Mouse (Mus musculus) forebrain, embryonic 14.5 days (tissue): Measurements from ENCODE around the gene Slc35f2. TPM values are rescaled to one million over a fixed set of nuclear protein-coding genes. Genes with fewer than 3 reads are reported as not detected.

ENCODE experiments used
- ATAC-seq: fragments of 200-750 bp; cut with Nextera tagmentation; 2 replicates; pipeline ENCODE4 v1.8.0; 2017; ENCODE audit warnings: mild to moderate bottlenecking, moderate library complexity
- DNase-seq: peaks from one replicate; pipeline ENCODE4 v3.0.0-alpha.2; 2015; ENCODE audit warnings: low spot score
- H3K27ac ChIP-seq: fragments of 300-500 bp; sonication (generic); 2 replicates; pipeline ENCODE4 v1.5.1; 2014; ENCODE audit warnings: low read depth, mild to moderate bottlenecking, control low read depth, low read length, moderate library complexity
- H3K27me3 ChIP-seq: fragments of 300-500 bp; sonication (generic); replicated peaks from 2 replicates; pipeline ENCODE4 v1.6.1; 2014; ENCODE audit warnings: low read length, control low read depth, mixed read lengths; ENCODE audit not compliant: control insufficient read depth, insufficient read depth
- H3K36me3 ChIP-seq: fragments of 300-500 bp; sonication (generic); 2 replicates; pipeline ENCODE4 v1.6.1; 2014; ENCODE audit warnings: low read length, control low read depth; ENCODE audit not compliant: control insufficient read depth, insufficient read depth
- H3K4me1 ChIP-seq: fragments of 300-500 bp; sonication (generic); 2 replicates; pipeline ENCODE4 v1.6.1; 2014; ENCODE audit warnings: antibody characterized with exemption, low read length, control low read depth; ENCODE audit not compliant: control insufficient read depth, insufficient read depth
- H3K4me2 ChIP-seq: fragments of 300-500 bp; sonication (generic); 2 replicates; pipeline ENCODE4 v1.6.1; 2014; ENCODE audit warnings: mild to moderate bottlenecking, control low read depth, low read length
- H3K4me3 ChIP-seq: fragments of 300-500 bp; sonication (generic); 2 replicates; pipeline ENCODE4 v1.5.1; 2014; ENCODE audit warnings: low read depth, low read length, control low read depth
- H3K9ac ChIP-seq: fragments of 300-500 bp; sonication (generic); 2 replicates; pipeline ENCODE4 v1.6.1; 2014; ENCODE audit warnings: mild to moderate bottlenecking, low read length, control low read depth, moderate library complexity
- H3K9me3 ChIP-seq: fragments of 300-500 bp; sonication (generic); replicated peaks from 2 replicates; pipeline ENCODE4 v1.6.1; 2016; ENCODE audit warnings: low read length, control low read depth, mixed read lengths; ENCODE audit not compliant: control insufficient read depth
- WGBS: fragments of 180-500 bp; shearing (Covaris S2); extraction: QIAGEN DNeasy Blood & Tissue Kit; methylation state at CpG from one replicate; pipeline ENCODE4 v1.1.7; 2014; 5-methylcytosine and 5-hydroxymethylcytosine counted together
- polyA plus RNA-seq: library from polyadenylated mRNA; unstranded; fragments of >200 nt; fragmentation: Nextera tagmentation; extraction: Ambion mirVana; gene quantifications from 2 replicates; pipeline ENCODE4 v1.2.1, GENCODE M21; 2014

Gene Slc35f2
- polyA plus RNA-seq, 1 experiment from 2014 or later = 7.6 TPM

DNA sequence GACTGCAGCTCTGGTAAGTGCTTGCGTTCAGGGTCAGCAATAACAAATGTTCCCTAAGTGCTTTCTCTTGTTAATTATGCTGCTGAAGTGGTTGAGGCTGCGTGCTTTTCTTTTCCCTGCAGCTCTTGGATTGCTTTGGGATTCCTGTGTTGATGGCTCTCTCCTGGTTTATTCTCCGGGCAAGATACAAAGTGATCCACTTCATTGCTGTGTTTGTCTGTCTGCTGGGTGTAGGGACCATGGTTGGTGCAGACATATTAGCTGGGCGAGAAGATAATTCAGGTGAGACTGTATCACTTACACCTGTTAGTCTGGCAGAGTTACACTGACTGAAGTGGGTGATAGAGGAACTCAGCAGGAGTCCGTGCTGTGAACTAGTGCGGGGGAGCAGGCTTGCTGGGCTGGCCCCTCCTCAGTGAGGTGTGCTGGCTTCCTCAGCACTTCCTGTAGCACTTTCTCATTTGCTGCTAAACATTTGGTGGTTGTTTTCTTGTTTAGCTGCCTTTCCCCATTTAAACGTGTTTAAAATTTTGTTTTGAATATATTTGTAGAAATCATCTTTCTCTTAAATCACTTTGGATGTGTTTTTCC, 35.3 kb downstream of the Slc35f2 start:
- no peaks in the 10 kb centered on the region for H3K9me3 ChIP-seq
- no peak overlapping the region for H3K27ac ChIP-seq
- DNase-seq = no peak
- no peaks in the 10 kb centered on the region for H3K36me3 ChIP-seq
- H3K4me2 ChIP-seq = no peak overlapping the region
- H3K4me1 ChIP-seq = no peaks in the 10 kb centered on the region
- ATAC-seq = no peak
- no peak overlapping the region for H3K4me3 ChIP-seq
- no peaks in the 10 kb centered on the region for H3K27me3 ChIP-seq
- H3K9ac ChIP-seq = no peak overlapping the region
- WGBS = 27% methylated on average over 7 of the region's 7 CpGs

DNA sequence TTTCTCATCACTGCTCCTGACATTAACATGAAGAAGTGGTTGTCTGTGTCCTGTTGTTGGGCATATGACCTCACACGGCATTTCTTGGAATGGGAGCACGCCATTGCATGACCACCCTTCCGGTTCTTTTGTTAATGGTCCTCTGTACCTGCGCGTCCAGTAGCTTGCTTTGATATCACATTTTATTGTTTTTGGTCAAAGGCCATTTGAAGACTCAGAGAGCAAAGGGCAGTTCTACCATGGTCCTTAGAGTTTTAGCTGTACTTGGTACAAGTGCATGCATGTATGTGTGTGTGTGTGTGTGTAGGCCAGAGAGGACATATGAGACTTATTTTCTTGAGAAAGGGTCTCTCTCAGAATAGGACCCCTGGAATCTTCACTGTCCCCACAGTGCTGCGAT, 42.1 kb downstream of the Slc35f2 start:
- no peaks in the 10 kb centered on the region for H3K36me3 ChIP-seq
- no peak for ATAC-seq
- 95% methylated on average over 6 of the region's 6 CpGs for WGBS

DNA sequence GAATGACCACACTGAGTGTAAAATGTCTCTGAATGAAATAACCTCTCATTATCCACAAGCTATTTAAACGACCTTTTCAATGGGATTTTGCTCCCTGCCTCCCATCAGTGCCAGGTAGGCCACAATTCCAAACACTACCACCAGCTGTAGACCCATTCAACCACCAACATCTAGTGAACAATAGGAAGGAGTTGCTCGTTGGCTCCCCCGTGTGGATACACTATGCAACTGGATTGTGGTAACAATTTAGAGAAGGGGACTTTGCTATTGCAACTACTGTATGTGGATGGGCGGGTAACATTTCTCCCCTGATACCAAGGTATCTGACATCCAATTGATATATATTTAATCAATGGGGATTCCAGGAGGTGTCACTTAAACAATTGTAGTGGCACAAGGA, 47.4 kb downstream of the Slc35f2 start:
- Histone ChIP-seq H3K36me3 (no peaks in the 10 kb centered on the region), H3K9me3 (no peaks in the 10 kb centered on the region), H3K27ac (no peak overlapping the region), H3K27me3 (no peaks in the 10 kb centered on the region), H3K4me1 (no peaks in the 10 kb centered on the region), H3K4me2 (no peak overlapping the region), H3K4me3 (no peak overlapping the region), H3K9ac (no peak overlapping the region)
- no peak for ATAC-seq
- DNase-seq = peak; percentile 57
- 41% methylated on average over 4 of the region's 4 CpGs for WGBS

More for the DNA sequence above, 42.1 kb downstream of the Slc35f2 start:
- H3K4me3 ChIP-seq = no peak overlapping the region
- no peaks in the 10 kb centered on the region for H3K4me1 ChIP-seq
- H3K4me2 ChIP-seq = no peak overlapping the region
- no peaks in the 10 kb centered on the region for H3K27me3 ChIP-seq
- no peak for DNase-seq
- no peak overlapping the region for H3K9ac ChIP-seq
- H3K9me3 ChIP-seq = no peaks in the 10 kb centered on the region
- H3K27ac ChIP-seq = no peak overlapping the region

DNA sequence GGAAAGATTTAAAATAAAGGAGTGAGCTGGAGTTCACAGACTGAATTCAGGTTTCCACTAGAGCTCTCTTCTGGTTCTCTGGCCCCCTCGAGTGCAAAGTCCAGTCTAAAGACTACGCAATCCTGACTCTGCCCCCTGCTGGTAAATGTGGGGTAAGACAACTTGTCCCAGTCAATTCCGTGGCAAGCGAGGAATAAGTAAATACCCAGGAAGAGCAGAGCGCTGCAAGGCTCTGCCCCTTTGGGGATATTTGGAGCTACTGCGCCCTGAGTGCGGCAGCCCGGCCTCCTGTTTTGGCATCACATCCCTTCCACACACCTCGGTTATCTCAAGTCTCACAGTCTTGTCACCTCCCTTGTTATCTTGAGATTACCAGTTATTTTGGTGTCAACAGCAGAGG, 54.0 kb downstream of the Slc35f2 start:
- Histone ChIP-seq H3K4me2 (no peak overlapping the region), H3K36me3 (no peaks in the 10 kb centered on the region), H3K27me3 (no peaks in the 10 kb centered on the region), H3K9ac (no peak overlapping the region), H3K4me1 (no peaks in the 10 kb centered on the region), H3K9me3 (no peaks in the 10 kb centered on the region), H3K4me3 (no peak overlapping the region), H3K27ac (no peak overlapping the region)
- DNase-seq = peak; percentile 76
- no peak for ATAC-seq
- WGBS = 5% methylated on average over 9 of the region's 9 CpGs

DNA sequence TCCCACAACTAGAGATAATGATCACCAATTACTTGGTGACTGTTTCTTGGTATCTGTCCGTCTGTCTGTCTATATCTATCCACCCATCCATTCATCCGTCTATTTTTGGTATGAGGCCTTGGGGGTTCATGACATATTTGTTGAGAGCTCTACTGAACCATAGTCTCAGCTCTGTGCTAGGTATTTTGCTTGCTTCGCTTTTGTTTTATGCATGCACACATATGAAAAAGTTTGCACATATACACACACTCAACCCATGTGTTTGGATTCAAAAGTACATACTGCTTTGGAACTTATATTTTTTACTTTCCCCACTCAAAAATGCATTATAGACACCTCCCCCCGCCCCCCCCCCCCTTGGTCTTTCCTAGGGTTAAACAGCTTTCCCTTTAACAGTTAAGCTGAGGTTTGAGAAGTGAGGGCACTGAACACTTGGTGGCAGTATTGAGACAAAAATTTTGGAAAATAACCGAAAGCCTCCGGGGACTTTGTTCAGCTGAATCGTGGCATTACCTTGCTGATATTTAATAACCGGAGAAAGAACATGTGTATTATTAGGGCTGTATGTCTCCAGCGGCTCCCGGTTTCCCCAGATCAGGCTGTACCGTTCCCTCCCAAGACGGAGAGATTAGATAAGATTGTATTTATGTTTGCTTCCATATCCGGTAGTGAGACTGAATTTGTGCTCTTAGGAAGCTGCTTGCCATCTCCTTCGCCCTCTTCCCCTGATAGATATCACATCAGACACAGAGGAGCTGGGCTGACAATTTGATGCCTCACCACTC, 57.9 kb downstream of the Slc35f2 start:
- peak; percentile 81 for ATAC-seq
- WGBS = 19% methylated on average over 14 of the region's 14 CpGs

DNA sequence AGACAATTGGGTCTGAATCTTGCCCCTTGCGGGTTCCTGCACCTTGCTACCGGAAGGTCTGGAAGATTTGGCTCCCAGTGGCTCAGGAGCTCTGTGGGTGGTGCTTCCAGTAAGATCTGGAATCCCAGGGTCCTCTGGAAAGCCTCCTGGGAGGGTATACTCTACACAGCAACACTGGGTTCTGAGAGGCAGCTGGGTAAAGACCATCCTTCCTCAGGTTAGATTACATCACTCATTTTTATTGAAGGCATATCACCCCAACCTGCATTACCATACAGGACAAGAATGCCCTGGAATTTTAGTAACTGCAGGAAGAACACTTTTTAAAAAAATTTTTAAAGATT, 58.5 kb downstream of the Slc35f2 start:
- WGBS = 38% methylated on average over 2 of the region's 2 CpGs
- Histone ChIP-seq H3K4me1 (no peaks in the 10 kb centered on the region), H3K9me3 (no peaks in the 10 kb centered on the region), H3K4me2 (peak overlapping the region; percentile 37), H3K9ac (peak overlapping the region; percentile 64), H3K27me3 (no peaks in the 10 kb centered on the region), H3K36me3 (no peaks in the 10 kb centered on the region), H3K27ac (peak overlapping the region; percentile 53; the same call in 1 of the 2 replicates), H3K4me3 (peak overlapping the region; percentile 26)
- ATAC-seq (peak; percentile 75), DNase-seq (peak; percentile 34)

More for the DNA sequence above, 57.9 kb downstream of the Slc35f2 start:
- Histone ChIP-seq H3K4me1 (no peaks in the 10 kb centered on the region), H3K9ac (peak overlapping the region; percentile 64), H3K9me3 (no peaks in the 10 kb centered on the region), H3K4me3 (peak overlapping the region; percentile 26), H3K27me3 (no peaks in the 10 kb centered on the region), H3K4me2 (peak overlapping the region; percentile 37), H3K36me3 (no peaks in the 10 kb centered on the region), H3K27ac (peak overlapping the region; percentile 53; the same call in 1 of the 2 replicates)
- DNase-seq = peak; percentile 92

DNA sequence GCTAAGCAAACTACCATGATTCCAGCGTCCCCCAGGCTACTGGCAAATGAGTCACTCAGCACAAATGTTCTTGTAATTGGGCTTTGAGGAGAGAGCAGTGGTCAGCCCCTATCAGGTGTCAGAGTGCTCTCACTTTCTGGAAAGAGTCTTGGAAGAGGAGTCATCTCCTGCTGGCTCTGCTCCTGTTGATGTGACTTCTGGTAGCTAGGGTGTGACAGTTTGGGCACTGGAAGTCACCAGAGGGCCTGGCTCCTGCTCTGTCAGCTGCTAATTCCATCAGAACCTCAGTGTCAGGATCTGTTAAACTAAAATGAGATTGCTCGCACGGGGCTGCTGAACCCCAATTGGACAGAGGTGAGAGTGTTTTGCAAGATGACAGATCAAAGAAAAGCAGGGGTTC, 63.7 kb downstream of the Slc35f2 start:
- Histone ChIP-seq H3K9ac (no peak overlapping the region), H3K4me3 (no peak overlapping the region), H3K9me3 (no peaks in the 10 kb centered on the region), H3K36me3 (no peaks in the 10 kb centered on the region), H3K4me1 (no peaks in the 10 kb centered on the region), H3K4me2 (no peak overlapping the region), H3K27ac (no peak overlapping the region), H3K27me3 (no peaks in the 10 kb centered on the region)
- ATAC-seq = no peak
- WGBS = 69% methylated on average over 3 of the region's 3 CpGs
- no peak for DNase-seq

DNA sequence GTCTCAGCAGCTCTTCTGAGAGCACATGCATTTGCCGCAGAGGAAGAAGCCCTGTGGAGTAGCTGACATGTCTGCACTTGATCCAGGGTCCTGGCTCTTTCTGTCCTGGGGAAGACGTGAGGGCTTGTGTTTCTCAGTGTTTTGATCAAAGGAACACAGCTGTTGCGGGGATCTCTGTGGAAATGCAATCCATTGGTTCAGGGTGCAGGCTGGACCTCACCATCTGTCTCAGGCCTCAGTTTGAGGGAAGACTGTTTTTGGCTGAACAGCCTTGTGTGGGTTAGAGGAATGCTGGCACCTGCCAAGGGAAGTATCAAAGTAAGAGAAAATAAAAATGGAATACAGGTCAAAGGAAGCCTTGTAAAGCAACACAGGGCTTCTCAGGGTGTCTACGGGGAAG, 64.6 kb downstream of the Slc35f2 start:
- Histone ChIP-seq H3K4me2 (no peak overlapping the region), H3K27ac (no peak overlapping the region), H3K4me3 (no peak overlapping the region), H3K36me3 (no peaks in the 10 kb centered on the region), H3K4me1 (no peaks in the 10 kb centered on the region), H3K27me3 (no peaks in the 10 kb centered on the region), H3K9ac (no peak overlapping the region), H3K9me3 (no peaks in the 10 kb centered on the region)
- 69% methylated on average over 4 of the region's 4 CpGs for WGBS
- DNase-seq (no peak), ATAC-seq (no peak)

DNA sequence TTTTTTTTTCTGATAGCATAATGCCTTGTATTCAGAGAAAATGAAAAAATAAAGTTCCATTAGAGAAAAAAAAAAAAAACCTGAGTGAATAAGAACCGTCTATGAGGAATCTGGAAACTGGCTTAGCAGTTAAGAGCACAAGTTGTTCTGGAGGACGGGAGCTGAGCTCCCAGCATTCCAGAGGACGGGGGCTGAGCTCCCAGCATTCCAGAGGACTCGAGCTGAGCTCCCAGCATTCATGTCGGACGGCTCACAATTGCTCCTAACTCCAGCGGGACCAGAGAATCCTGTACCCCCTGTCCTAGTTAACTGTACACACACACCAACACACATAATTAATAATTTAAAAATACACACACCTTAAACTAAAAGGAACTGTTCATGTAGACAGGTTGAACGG, 67.5 kb downstream of the Slc35f2 start:
- DNase-seq (no peak), ATAC-seq (no peak)
- Histone ChIP-seq H3K4me1 (no peaks in the 10 kb centered on the region), H3K27ac (no peak overlapping the region), H3K36me3 (no peaks in the 10 kb centered on the region), H3K27me3 (no peaks in the 10 kb centered on the region), H3K4me3 (no peak overlapping the region), H3K4me2 (no peak overlapping the region), H3K9ac (no peak overlapping the region), H3K9me3 (no peaks in the 10 kb centered on the region)
- 80% methylated on average over 8 of the region's 8 CpGs for WGBS
